Mouse (Mus musculus) thymus, postnatal 36 days (tissue): ENCODE results near the gene Pitpnm1.
"Not testable (repeated sequence)": the region's sequence is repeated elsewhere in the genome, so short reads cannot be mapped to it uniquely, and the experiment has no call there.

ENCODE experiments used
- DNase-seq, 2 experiments: peaks; one replicate each; pipeline ENCODE4 v3.0.0; 2022; ENCODE audit warnings: mixed read lengths in 2 of 2

Gene Pitpnm1

DNA sequence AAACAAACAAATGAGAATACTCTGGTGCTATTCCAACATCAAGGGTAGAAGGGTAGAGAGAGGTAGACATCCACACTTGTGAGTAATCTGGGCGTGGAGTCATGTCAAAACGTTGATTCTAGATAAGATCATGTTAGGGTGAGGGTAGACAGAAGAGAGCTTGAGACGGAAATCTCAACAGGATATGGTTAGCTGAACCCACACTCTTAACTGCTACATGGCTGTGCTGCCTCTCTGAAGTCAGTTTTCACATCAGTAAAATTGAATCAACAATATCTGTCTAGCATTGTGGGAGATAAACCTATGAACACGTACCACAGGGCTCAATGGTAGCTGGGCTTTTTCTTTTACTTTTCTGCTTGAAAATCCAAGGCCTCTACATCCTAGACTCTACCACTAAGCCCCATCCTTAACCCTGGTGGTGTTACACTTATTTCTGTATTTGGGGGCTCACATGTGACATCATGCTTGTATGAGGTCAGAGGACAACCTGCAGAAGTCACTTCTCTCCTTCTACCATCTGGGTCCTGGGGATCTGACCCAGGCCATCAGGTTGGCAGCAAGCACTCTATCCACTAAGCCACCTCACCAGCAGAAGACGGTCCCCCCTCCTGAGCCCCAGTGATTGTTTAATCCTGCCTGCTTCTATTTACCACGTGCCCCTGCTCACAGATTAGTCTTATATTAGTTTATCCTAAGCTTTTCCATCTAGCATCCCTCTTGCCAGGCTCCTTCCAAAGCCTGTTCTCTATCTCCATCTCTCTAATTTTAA, 20.1 kb downstream of the Pitpnm1 start:
- DNase-seq, result no peak

DNA sequence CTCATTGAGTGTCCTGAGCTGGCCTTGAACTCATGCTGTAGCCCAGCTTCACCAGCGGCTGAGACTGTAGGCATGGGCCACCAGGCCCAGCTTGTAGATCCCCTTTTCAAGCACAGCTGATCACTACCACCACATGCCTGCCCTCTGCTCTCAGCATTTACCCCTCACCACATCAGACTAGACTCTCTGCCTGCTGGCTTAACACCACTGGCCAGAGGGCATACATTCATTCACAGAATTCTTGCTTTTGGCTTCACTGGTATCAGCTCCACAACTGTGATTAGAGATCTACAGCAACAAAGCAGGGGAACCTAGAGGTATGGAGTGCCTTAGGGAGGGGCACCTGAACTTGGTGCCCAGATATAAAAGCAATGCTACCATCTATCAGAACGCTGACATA, 20.7 kb downstream of the Pitpnm1 start:
- no peak for DNase-seq

DNA sequence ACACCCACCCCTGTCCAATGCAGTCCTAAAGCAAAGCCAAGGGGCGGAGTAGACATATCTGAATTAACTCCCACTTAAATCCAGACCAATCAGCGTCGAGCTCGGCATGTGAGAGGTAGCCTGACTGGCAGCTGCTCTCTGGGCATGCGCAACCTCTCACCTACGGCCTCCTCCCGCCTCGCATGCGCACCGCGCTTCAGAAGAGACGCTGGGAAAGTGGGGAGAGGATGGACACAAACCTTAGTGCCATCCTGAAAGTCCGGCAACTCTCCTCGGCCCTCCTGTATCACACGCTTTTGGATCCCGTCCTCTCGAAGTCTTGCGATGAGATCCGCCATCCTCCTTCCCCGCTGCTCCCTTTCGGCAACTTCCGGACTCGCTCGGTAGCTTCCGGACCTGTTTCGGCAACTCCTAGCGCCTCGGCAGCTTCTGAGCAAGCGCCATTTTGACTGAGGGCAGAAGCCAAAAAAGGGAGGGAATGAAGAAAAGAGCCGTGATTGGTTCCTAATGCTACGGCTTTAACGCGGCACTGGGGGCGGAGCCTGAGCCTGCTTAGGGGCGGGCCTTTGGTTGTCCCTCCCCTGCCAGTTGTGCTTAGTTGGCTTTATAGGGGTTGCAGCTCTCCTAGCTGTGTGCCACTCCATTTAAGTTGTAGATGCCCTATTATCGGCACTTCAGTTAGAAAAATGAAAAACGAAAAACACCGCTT, 21.5 kb downstream of the Pitpnm1 start:
- peak; percentile 98 to 99 for DNase-seq

DNA sequence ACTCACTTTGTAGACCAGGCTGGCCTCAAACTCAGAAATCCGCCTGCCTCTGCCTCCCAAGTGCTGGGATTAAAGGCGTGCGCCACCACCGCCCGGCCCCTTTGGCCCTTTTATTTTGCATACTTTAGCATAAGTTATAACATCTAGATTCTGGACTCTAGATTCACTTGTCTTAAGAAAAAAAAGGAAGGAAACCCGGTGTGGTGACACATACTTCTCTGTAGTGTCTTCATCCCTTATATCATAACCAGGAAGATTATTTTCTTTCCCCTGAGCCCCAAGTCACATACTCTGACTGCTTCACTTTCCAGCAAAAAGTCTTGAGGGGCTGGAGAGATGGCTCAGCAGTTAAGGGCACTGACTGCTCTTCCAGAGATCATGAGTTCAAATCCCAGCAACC, 22.1 kb downstream of the Pitpnm1 start:
- DNase-seq, result not testable (repeated sequence)

DNA sequence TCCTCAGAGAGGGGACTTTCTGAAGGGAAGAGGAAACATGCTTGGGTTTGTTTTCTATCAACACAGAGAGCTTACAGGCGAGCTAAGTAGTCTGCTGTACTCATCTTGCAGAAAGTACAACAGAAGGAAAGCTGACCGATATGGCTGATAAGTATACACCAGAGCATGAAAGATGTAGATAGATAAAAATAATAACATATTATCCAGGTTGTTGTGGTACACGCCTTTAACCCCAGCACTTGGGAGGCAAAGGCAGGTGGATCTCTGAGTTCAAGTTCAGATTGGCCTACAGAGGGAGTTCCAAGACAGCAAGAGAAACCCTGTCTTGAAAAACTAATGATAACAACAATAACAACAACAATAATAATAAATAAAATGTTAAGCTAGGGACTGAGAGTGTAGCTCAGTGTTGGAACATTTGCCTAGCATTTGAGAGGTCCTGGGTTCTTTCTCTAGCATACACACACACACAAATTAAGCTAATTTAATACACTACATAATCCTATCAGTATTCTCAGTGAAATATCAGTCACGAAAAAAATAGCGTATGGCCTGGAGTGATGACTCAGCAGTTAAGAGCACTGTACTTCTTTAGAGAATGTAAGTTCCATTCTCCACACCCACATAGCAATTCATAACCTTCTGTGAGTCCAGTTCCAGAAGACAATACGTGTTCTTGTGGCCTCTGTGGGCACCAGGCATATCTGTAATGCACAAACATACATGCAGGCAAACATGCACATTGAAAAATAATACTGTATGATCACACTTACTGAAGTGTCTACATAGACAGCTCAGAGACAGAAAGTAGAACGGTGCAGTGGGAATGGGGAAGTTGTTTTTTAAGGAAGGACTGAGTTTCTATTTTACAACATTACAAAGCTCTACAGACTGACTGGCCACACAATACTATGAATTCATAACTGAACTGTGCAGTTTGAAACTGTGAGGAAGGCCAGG, 22.9 kb downstream of the Pitpnm1 start:
- DNase-seq, result no peak

DNA sequence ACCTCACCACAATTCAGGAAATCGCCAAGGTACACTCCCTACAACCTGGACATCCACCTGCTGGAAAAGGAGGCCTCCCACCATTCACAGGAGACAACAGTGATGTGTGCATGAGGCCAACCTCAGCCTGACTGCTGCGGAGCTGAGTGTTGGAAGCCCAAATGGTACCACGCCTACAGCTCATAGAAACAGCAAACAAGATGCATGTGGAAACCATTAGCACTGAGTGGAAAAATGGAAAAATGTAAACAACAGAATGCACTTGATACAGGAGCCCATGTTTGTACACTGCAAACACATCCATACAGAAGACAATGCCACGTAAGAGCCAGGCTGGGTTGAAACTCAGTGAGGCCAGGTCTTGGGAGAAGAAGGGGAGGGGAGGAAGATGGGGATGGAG, 24.6 kb downstream of the Pitpnm1 start:
- DNase-seq, result no peak

DNA sequence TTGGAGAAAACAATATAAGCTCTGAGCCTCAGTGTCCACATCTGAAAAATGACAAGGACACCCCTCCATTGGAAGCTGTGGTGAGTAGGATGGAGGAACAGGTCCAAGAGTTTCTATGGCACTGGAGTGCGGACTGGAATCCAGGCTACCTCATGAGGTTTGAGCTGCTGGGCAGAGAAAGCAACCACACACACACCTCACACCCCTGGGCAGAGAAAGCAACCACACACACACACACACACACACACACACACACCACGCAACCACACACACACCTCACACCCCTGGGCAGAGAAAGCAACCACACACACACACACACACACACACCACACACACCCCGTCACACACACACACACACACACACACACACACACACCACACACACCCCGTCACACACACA, 25.5 kb downstream of the Pitpnm1 start:
- DNase-seq, result not testable (repeated sequence)

DNA sequence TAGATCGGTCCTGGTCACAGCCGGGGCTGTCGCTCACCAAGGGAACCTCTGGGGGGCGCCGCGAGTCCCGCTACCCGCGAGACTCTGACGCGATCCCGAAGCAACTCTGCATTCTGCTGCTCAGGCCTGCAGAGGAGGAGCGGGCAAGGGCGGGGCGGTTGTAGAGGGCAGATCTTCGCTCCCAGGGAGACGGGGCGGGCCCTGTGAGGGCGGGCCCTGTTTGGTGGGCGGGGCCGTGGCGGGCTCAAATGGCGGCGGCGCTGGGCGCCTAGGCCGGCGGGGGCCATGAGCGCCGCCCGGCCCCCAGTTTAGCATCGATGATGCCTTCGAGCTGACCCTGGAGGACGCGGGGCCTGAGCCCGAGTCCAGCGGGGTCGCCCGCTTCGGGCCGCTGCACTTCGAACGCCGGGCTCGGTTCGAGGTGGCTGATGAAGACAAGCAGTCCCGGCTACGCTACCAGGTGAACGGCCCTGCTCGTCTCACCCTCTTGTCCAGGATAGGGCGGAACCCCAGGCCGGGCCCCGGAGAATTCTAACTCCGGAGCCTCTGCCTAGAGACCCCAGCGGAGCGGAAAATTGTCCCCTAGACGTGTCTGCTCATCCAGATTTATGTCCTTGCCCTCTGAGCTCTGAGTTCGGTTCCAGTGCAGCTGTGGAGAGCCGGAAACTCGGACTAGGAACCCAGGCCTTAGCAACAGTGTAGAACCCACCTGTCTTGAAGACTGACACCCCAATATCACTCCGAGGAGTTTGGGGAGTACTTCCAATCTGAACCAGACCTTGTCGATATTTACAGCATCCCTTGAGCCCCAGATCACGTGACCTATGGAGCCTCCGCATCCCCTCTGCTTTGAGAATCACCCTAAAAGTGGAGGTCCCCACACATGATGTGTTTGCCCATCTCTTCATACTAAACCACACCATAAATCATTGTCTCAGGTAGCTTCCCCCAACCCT, 26.2 kb downstream of the Pitpnm1 start, which contains the start of gene Aip:
Gene Aip (minus strand): TSS at position 118 of the 956 bp plus-strand sequence.
- DNase-seq, result peak; percentile 98 to 99

DNA sequence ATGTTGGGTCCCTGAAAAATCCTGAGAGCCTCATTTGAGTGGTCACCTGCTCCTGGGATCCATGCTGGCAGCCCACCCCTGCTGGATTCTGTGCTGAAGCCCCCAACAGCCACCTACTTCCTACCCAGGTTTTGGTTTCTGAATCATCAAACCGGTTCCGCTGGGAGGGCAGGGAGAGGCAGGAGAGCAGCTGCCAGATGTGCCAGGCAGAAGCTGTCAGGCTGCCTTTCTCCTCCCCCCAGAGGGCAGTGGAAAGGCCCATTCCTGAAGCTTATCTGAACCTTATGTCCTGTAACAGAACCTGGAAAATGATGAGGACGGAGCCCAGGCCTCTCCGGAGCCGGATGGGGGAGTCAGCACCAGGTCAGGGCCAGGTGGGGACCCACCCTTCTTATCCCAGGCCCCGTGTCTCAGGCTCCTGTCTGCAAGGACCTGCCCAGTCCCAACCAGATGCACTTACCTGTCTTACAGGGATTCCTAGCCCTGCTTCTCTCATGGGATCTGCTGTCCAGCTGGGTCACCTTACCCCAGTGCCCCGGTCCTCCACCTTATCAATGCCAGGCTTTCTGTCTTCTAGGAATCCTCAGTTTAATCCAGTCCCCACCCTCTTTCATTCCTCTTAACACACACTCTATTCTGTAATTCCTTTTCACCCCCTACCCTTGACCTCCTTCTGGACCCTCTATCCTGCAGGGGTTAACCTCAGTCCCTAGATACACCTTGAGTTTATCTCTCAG, 27.1 kb downstream of the Pitpnm1 start:
- DNase-seq, result peak in 1 of 2 experiments; percentile 55

DNA sequence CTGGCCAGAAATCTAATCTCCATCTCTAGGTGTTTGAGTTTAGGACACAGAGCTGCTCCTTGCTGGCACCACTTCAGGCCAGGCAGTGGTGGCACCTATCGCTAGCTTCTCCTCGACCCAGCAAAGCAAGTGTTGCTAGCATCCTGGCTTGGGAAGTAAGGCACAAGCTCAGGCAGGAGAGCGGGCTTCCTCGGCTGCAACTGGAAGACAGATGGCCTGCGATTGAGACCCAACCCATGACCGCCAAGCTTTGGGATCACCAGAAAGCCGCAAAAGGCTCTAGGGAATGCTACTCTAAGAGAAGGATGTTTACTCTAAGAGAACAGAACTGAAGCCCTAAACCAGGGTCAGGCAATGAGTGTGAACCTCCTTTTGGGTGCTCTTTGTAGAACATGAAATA, 29.7 kb downstream of the Pitpnm1 start:
- DNase-seq, result no peak

DNA sequence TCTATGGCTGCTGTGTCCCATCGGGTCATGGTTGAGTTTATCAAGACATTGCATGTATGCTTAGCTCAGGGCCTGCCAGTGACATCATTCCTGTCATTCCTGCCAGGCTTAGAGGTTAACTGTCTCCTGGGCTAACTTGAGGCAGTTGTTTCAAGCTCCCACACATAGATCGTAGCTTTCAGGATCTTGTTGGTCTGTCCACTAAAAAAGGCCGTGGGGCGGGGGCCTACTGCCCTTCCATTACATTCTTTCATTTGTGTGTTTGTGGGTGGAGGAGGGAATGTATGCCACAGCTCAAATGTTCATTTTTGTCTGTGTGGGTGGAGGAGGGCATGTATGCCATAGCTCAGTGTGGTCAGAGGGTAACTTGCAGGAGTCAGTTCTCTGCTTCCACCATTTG, 30.3 kb downstream of the Pitpnm1 start:
- DNase-seq, result no peak

DNA sequence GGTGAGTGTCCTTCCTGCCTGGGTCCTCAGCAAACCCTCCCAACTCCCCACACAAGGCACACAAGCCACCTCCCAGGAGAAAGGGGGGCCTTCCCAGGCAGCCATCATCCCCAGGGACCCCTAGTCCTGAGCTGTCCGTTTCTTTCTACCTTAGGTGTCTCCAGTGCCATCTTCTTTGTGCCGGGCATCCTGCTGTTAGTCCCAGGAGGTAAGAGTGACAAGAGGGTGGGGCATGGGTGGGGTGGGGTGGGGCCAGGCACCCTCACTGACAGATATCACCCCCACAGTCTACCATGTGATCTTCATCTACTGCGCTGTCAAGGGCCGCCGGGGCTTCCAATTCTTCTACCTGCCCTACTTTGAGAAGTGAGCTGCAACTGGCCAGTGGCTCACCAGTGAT, 31.3 kb downstream of the Pitpnm1 start:
- DNase-seq, result no peak

DNA sequence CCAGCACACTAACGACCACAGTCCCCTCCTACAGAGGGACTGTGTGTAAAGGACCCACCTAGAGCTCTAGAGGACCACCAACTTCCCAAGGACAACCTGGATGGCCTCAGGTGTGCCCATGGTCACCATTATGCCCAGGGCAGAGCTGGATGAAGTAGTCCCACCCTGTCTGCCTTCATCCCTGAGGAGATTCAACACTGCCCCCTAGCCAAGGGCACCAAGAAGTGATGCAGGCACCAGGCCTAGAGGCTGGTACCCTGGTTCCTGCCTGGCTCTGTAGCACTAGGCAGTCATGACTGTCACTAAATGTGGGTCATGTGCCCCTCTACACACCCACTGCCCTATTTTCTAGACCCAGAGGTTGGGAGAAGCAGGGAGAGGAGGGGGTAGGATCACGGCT, 32.0 kb downstream of the Pitpnm1 start:
- peak in 1 of 2 experiments; percentile 43 for DNase-seq

DNA sequence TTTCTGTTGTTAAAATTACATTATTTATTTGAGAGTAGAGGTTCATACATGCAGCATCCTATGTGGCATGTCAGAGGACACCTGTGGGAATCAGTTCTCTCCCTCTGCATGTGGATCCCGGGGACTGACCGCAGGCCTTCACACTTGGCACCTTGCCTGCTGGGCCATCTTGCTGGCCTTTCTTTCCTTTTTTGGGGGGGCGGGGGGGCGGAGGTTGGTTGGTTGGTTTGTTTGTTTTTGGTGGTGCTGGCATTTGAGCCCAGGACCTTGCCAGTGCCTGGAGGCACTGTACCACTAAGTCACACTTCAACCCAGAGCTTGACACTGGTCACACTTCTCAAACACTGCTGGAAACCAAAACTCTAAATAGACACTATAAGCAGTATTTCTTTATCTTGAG, 34.6 kb downstream of the Pitpnm1 start:
- DNase-seq, result no peak

DNA sequence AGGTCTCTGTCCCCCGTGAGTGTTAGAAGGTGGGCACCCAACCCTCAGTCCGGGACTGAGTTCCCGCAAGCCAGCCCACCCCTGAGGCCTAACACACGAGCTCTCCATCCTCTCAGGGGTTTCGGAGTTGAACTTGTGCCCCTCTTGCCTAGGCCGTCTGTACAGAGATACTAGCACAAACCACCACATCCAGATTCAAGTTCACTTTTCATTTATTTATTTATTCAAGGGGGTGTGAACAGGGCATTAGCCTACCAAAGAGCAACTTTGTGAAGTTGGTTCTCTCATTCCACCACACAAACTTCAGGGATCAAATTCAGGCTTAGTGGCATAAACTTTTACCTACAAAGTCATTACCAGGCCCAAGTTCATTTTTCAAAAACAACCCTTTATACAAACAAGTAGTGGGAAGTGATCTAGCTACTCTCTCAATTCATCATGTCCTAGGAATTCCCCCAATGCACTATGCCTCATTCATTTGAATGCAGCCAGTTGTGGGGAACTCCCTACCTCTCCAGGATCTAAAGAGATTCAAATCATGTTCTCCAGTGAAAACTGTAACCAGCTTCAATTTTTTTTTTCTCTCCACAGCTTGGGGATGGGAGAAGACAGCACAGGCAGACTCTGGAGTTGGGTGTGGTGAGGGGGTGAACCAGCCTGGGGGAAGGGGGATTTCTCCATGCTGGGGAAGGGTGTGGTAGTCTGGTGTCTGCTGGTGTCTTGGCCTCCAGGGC, 35.6 kb downstream of the Pitpnm1 start:
- not testable (repeated sequence) for DNase-seq

DNA sequence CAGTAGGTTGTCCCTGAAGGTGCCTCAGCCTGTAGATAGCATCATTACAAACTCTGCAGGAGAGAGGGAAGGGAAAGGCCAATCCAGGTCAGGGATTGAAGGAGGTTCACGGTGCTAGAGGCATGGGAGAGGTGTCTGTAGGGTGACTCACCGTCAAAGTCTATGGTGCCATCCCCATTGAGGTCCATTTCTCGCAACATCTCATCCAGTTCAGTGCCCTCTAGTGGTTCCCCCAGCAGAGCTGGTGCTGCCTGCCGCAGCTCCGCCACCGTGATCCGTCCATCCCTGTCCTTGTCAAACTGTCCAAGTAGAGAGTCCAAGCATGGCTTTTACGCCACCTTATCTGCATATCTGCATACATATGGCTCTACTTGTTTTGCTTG, 36.2 kb downstream of the Pitpnm1 start:
- peak in 1 of 2 experiments; percentile 19 for DNase-seq

DNA sequence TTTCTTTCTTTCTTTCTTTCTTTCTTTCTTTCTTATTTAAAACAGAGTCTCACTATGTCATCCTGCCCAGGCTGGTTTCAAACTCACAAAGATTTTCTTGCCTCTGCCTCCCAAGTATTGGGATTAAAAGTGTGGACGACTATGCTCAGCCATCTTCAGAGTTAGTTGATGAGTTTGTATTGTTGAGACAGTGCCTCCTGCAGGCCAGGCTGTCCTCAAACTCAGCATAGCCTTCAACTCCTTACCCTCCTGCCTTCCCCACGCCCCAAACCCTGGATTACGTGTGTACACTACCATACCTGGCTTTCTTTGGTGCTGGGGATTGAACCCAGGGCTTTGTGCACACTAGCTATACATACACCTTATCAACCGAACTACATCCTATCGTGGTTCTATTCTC, 36.7 kb downstream of the Pitpnm1 start:
- DNase-seq, result peak in 1 of 2 experiments; percentile 13

DNA sequence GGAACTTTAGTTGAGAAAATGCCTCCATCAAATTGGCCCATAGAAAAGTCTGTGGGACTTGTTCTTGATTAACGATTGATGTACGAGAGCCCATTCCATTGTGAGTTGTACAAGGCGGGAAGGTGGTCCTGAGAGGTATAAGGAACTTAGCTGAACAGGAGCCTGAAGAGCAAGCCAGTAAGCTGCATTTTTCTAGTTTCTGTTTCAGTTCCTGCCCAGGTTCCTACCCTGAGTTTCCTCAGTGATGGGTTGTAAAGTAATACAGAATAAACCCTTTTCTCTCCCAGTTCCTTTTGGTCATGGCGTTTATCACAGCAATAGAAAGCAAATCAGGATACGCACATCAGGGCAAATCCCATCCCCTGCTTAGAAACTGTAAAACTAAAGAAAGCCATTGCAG, 38.1 kb downstream of the Pitpnm1 start:
- no peak for DNase-seq

DNA sequence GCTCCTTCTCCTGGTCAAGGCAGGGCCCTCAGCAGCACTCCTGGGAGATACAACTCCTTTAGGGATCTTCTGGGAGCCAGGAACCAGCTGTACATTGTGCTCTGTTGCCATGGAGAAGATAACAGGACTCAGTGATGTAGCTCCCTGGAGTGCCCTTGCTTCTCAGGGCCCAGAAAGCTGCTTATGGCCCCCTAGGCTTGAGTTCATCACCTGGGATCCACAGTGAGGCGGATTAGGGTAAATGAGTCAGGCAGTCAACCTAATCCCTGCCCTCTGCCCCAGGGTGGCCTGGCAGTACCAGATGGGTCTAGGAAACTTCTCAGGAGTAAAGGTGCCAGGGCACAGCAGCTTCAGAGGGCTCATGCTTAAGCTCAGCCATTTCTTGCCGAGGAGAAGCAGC, 39.6 kb downstream of the Pitpnm1 start, which contains the start of gene Gpr152:
Gene Gpr152 (plus strand): TSS at position 342 of the 400 bp plus-strand sequence.
- no peak for DNase-seq

DNA sequence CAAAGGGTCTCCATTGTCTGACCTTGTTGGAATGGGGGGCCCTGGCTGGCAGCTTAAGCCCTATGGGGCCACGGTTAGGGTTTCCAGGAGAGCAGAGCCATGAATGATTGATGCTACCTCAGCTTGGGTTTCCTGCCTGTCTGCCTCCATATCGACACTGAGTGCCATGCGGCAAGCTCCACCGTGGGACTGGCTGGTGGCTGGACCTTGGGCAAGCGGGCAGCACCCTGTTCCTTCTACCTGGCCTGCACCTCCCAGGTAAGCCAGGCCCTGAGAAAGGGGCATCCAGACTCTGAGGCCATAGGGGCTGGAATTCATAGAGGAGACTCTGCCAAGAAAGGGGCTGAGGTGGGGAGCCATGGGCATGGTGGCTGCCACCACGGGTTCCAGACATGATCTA, 40.3 kb downstream of the Pitpnm1 start:
- no peak for DNase-seq
